Mouse (Mus musculus): Measurements from ENCODE around the gene Amigo3.
A peak's percentile ranks its signal among the peaks of the same experiment; 100 is the strongest.

- TF ChIP-seq CTCF (IDR thresholded peaks at IDR 0.05; ENCODE audit: borderline replicate concordance, insufficient read depth, low read length) (no peak), POLR2A (IDR thresholded peaks at IDR 0.05; ENCODE audit: low read depth, low read length) (0 out of 2 replicates have a peak, but pooled peaks have one; percentile 5)
Observed at GRCm38 (mm10) chr9:108053665-108054225, 786 bp downstream of the Amigo3 start.

Measured in embryonic fibroblast, embryonic 13.5 days (primary cell).